Mouse (Mus musculus): ENCODE measurements around the gene Zkscan17. TPM values are rescaled to one million over a fixed set of nuclear protein-coding genes. Genes with fewer than 3 reads are reported as not detected.

The Zkscan17 gene
- polyA plus RNA-seq, 1 experiment from 2014 or later: 18.2 TPM

- no peak for ATAC-seq
- Histone ChIP-seq H3K4me3 (replicated peaks) (no peak overlapping the region), H3K4me1 (replicated peaks) (no peaks in the 10 kb centered on the region), H3K36me3 (peaks cover 35% of the 10 kb centered on the region), H3K9ac (replicated peaks) (no peak overlapping the region), H3K27ac (no peak overlapping the region), H3K4me2 (replicated peaks) (no peak overlapping the region), H3K27me3 (no peaks in the 10 kb centered on the region), H3K9me3 (no peaks in the 10 kb centered on the region)
- WGBS: 6% methylated on average over 2 of the region's 2 CpGs
These were observed 43.3 kb downstream of the Zkscan17 start for GRCm38 (mm10) chr11:59483212-59483611.

DNA sequence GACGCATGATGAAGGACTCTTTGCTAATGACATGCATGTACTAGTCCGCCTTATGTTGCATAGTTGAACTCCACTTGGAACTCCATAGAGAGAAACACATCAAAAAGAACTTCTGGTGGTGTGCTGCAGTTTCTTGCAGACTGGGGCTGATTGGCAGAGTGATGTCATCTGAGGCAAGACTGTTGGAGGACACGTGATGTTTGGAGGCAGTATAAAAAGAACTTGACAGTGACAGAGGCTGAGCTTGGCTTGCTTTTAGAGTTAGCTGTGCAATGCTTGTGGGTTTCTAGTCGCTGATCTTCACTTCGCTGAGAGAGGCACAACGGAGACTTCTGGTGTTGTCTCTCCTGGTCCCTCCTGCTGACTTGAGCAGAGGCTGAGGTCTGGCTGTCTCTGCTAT, 49.3 kb downstream of the Zkscan17 start:
- H3K9me3 ChIP-seq: no peaks in the 10 kb centered on the region
- no peak overlapping the region for H3K4me3 ChIP-seq (replicated peaks)
- no peaks in the 10 kb centered on the region for H3K4me1 ChIP-seq (replicated peaks)
- ATAC-seq: no peak
- no peaks in the 10 kb centered on the region for H3K36me3 ChIP-seq
- H3K4me2 ChIP-seq (replicated peaks): no peak overlapping the region
- 71% methylated on average over 6 of the region's 6 CpGs for WGBS
- no peak overlapping the region for H3K9ac ChIP-seq (replicated peaks)
- H3K27me3 ChIP-seq: peaks cover 10% of the 10 kb centered on the region; the same call in 1 of the 2 replicates
- H3K27ac ChIP-seq: no peak overlapping the region

DNA sequence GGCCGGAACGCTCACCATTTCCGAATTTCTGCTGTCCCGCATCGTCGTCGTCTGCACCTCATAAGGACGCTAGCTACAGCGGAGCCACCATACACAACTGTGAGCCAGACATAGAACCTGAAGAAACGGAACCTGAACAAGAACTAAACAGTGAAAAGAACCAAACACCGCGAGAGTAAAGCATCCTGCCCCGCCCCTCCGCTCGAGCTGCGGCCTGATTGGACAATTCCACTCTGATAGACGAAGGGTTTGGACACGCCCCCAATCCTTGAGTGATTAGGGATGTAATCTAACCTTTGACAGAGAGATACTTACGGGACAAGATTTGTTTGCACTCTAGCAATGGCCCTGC, 54.2 kb downstream of the Zkscan17 start, which contains the start of gene Zfp867:
Gene Zfp867, minus strand, starts transcription at position 149 of the 352 bp plus-strand sequence.
- H3K4me3 ChIP-seq (replicated peaks): peak within 1 kb of the TSS; percentile 93
- H3K27ac ChIP-seq: peak within 1 kb of the TSS; percentile 82
- peak within 1 kb of the TSS; percentile 96 for H3K9ac ChIP-seq (replicated peaks)
- WGBS: under 1% methylated on average over 19 of the region's 19 CpGs
- peaks cover 9% of the 10 kb centered on the region for H3K4me1 ChIP-seq (replicated peaks)
- peak; percentile 96 for ATAC-seq
- no peaks in the 10 kb centered on the region for H3K36me3 ChIP-seq
- no peaks in the 10 kb centered on the region for H3K9me3 ChIP-seq
- H3K27me3 ChIP-seq: peaks cover 10% of the 10 kb centered on the region; the same call in 1 of the 2 replicates
- peak within 1 kb of the TSS; percentile 87 for H3K4me2 ChIP-seq (replicated peaks)

DNA sequence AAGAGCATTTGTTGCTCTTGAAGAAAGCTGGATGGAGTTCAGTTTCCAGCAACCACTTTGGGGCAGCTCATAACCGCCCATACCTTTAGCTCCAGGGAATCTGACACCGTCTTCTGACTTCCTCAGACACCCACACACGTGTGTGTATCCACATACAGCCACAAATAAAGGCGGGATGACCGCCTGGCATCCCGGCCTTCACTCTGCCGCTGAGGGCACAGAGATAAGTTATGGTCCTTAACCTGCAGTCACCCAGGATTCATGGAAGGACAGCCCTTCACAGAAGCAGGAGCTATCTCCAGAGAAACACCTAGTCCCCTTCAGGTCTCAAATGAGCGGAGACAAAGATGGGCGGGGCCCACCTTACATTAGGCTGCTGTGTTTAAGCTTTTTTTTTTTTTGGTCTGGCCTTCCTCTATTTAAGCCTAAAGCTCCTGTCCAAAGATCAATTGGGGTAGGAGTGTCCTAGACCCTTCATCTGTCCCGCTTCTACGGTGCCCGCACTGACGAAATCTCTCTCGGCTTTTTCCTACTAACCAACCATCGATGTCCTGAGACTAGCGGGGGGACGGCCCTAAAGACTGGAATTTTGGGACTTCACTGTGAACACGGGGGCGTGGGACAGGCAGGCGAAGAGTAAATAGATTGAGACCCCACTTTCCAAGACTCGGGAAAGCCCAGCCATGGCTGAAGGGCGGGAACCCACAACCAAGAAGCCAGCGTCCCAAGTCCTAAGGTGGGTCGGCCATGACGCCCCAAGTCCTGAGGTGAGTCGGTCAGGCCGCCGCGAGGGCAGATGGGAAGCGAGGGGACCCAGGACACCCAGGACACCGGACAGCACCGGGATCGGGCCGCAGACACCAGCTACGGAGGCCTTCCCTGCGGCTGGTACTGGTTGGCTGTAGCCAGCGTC, 54.9 kb downstream of the Zkscan17 start:
- H3K27ac ChIP-seq: peak overlapping the region; percentile 82
- 8% methylated on average over 37 of the region's 37 CpGs for WGBS
- no peaks in the 10 kb centered on the region for H3K9me3 ChIP-seq
- peak; percentile 85; the same call in 1 of the 2 replicates for ATAC-seq
- H3K4me1 ChIP-seq (replicated peaks): peaks cover 9% of the 10 kb centered on the region
- H3K36me3 ChIP-seq: peaks cover 2% of the 10 kb centered on the region; the same call in 1 of the 2 replicates
- H3K4me3 ChIP-seq (replicated peaks): peak overlapping the region; percentile 93
- H3K4me2 ChIP-seq (replicated peaks): peak overlapping the region; percentile 87
- H3K9ac ChIP-seq (replicated peaks): peak overlapping the region; percentile 96
- peaks cover 10% of the 10 kb centered on the region; the same call in 1 of the 2 replicates for H3K27me3 ChIP-seq

GRCm38 (mm10) chr11:59460459-59460858, 66.1 kb downstream of the Zkscan17 start:
- Histone ChIP-seq H3K27me3 (no peaks in the 10 kb centered on the region), H3K9ac (replicated peaks) (no peak overlapping the region), H3K27ac (no peak overlapping the region), H3K36me3 (peaks cover 77% of the 10 kb centered on the region), H3K4me2 (replicated peaks) (no peak overlapping the region), H3K4me3 (replicated peaks) (no peak overlapping the region), H3K9me3 (peaks cover 20% of the 10 kb centered on the region), H3K4me1 (replicated peaks) (no peaks in the 10 kb centered on the region)
- 92% methylated on average over 2 of the region's 2 CpGs for WGBS
- no peak for ATAC-seq

DNA sequence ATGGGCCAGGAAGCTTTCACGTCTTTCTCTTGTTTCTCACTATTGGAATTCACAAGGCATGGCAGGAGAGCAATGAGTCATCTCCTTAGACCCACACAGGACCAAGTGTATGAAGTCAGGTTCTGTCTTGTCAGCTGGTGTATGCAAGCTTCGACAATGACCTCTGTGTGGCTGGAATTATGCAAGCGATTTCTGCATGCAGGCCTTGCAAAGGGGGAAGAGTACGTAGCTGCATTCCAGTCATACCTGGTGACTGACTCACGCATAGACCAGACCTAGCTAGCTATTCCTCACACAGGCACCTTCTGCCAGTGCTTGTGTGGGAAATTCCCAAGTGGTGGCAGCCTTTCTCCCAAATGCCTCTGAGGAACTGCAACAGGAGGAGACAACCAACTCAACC, 67.6 kb downstream of the Zkscan17 start:
- ATAC-seq: no peak
- 67% methylated on average over 5 of the region's 5 CpGs for WGBS
- peaks cover 79% of the 10 kb centered on the region for H3K36me3 ChIP-seq

DNA sequence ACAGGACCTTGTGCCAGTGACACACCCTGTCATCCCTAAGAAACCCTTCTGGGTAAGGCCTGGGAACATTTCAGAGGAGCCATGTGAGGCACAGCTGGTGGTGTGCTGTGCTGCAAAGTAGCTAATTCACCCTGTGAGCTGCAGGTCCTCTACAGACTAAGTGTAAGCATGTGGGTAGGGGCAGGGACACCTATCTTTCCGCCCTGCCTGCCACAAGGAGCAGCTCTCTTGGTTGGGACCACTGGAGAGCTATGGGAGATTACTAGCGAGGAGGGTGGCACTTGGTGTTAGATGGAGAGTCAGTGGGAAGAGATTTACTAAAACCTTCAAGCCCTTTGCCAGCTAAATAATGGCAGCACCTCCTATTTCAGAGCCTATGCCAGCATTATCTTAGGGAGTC, 69.7 kb downstream of the Zkscan17 start:
- Histone ChIP-seq H3K27me3 (no peaks in the 10 kb centered on the region), H3K9ac (replicated peaks) (no peak overlapping the region), H3K36me3 (peaks cover 66% of the 10 kb centered on the region), H3K4me1 (replicated peaks) (no peaks in the 10 kb centered on the region), H3K27ac (no peak overlapping the region), H3K9me3 (no peaks in the 10 kb centered on the region), H3K4me3 (replicated peaks) (no peak overlapping the region), H3K4me2 (replicated peaks) (no peak overlapping the region)
- 85% methylated on average over 2 of the region's 2 CpGs for WGBS
- ATAC-seq: no peak

More for the DNA sequence above, 67.6 kb downstream of the Zkscan17 start:
- H3K4me1 ChIP-seq (replicated peaks): no peaks in the 10 kb centered on the region
- no peak overlapping the region for H3K4me2 ChIP-seq (replicated peaks)
- no peak overlapping the region for H3K4me3 ChIP-seq (replicated peaks)
- H3K27ac ChIP-seq: 0 out of 2 replicates have a peak overlapping the region, but pooled peaks have one; percentile 5
- no peak overlapping the region for H3K9ac ChIP-seq (replicated peaks)
- no peaks in the 10 kb centered on the region for H3K27me3 ChIP-seq
- H3K9me3 ChIP-seq: peaks cover 14% of the 10 kb centered on the region

GRCm38 (mm10) chr11:59456346-59456745, 70.2 kb downstream of the Zkscan17 start:
- Histone ChIP-seq H3K9me3 (no peaks in the 10 kb centered on the region), H3K36me3 (peaks cover 62% of the 10 kb centered on the region), H3K27me3 (no peaks in the 10 kb centered on the region), H3K4me2 (replicated peaks) (no peak overlapping the region), H3K4me1 (replicated peaks) (peaks cover 3% of the 10 kb centered on the region), H3K4me3 (replicated peaks) (no peak overlapping the region), H3K27ac (no peak overlapping the region), H3K9ac (replicated peaks) (no peak overlapping the region)
- no peak for ATAC-seq
- WGBS: 96% methylated on average over 2 of the region's 2 CpGs

DNA sequence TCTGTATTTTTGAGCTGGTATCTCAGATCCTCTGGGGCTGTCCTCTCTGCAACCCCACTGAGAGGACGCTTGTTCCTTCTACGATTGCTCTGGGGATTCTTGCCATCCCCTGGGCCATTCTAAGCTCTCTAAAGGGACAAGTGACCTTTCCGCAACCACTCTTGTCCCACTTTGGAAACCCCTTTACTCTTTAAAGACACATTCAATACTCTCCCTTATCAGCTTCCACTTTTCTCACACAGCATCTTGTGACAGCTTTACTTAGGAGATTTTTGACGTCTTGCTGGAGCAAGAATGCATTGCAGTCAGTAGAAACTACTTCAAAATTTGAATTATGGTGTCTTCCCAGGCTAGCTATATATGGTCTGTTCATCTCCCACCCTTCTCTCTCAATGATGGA, 75.5 kb downstream of the Zkscan17 start, which contains the start of gene Snap47:
Gene Snap47, minus strand, starts transcription at position 101 of the 400 bp plus-strand sequence.
- peak within 1 kb of the TSS; percentile 88 for H3K27ac ChIP-seq
- peaks cover 32% of the 10 kb centered on the region for H3K36me3 ChIP-seq
- ATAC-seq: no peak
- peaks cover 29% of the 10 kb centered on the region for H3K4me1 ChIP-seq (replicated peaks)
- H3K27me3 ChIP-seq: no peaks in the 10 kb centered on the region
- H3K9ac ChIP-seq (replicated peaks): peak within 1 kb of the TSS; percentile 79
- peak within 1 kb of the TSS; percentile 84 for H3K4me3 ChIP-seq (replicated peaks)
- no peaks in the 10 kb centered on the region for H3K9me3 ChIP-seq
- 86% methylated on average over 4 of the region's 4 CpGs for WGBS
- peak within 1 kb of the TSS; percentile 97 for H3K4me2 ChIP-seq (replicated peaks)

DNA sequence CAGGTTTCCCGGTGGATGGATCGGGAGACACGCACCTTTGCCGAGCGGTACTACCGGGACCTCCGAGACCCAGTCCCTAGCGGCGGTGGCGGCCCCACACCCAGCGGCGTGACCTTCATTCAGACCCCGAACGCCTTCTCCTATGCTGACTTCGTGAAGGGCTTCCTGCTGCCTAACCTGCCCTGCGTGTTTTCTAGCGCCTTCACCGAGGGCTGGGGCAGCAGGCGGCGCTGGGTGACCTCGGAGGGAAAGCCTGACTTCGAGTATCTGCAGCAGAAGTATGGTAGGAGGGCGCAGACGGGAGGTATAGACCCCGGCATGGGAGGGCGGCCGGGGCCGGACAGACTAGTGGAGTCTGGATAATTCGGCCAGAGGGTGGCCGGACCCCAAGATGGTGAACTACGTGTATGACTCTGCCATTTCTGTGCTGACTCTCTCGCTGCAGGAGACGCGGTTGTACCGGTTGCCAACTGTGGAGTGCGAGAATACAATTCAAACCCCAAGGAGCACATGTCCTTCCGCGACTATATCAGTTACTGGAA, 76.2 kb downstream of the Zkscan17 start:
- H3K4me3 ChIP-seq (replicated peaks): peak overlapping the region; percentile 84
- peak overlapping the region; percentile 79 for H3K9ac ChIP-seq (replicated peaks)
- H3K27ac ChIP-seq: peak overlapping the region; percentile 88
- H3K36me3 ChIP-seq: peaks cover 25% of the 10 kb centered on the region
- under 1% methylated on average over 38 of the region's 38 CpGs for WGBS
- peak overlapping the region; percentile 97 for H3K4me2 ChIP-seq (replicated peaks)
- peak; percentile 85 for ATAC-seq
- H3K9me3 ChIP-seq: no peaks in the 10 kb centered on the region
- H3K27me3 ChIP-seq: no peaks in the 10 kb centered on the region
- peaks cover 29% of the 10 kb centered on the region for H3K4me1 ChIP-seq (replicated peaks)

DNA sequence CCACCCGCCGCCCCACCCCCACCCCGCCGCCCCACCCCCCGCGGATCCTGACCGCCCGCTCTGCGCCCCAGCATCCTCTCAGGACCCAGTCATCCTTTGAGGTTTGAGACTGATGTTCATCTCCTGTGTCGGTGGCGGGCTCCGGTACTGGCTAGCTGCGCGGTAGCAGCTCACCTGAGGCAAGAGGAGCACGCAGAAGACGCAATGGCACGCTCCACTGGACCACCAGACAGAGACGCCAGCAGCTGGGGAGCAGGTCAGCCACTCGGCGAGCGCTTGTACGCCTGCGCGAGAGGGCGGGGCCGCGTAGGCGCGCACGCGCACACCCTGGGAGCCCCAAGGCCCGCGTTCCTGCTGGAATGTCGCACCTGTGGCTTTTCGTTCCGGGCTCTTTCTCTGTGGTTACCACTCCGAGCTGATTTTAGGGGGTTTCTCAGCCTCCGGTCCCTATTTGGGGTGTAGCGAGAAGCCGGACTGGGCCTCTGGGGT, 76.8 kb downstream of the Zkscan17 start, which contains the start of gene Jmjd4:
Gene Jmjd4, plus strand, starts transcription at position 305 of the 489 bp plus-strand sequence.
- peak within 1 kb of the TSS; percentile 84 for H3K4me3 ChIP-seq (replicated peaks)
- H3K36me3 ChIP-seq: peaks cover 19% of the 10 kb centered on the region
- peaks cover 29% of the 10 kb centered on the region for H3K4me1 ChIP-seq (replicated peaks)
- peak within 1 kb of the TSS; percentile 88 for H3K27ac ChIP-seq
- peak within 1 kb of the TSS; percentile 97 for H3K4me2 ChIP-seq (replicated peaks)
- H3K9me3 ChIP-seq: no peaks in the 10 kb centered on the region
- H3K9ac ChIP-seq (replicated peaks): peak within 1 kb of the TSS; percentile 79
- under 1% methylated on average over 34 of the region's 40 CpGs for WGBS
- no peaks in the 10 kb centered on the region for H3K27me3 ChIP-seq
- ATAC-seq: peak; percentile 97

DNA sequence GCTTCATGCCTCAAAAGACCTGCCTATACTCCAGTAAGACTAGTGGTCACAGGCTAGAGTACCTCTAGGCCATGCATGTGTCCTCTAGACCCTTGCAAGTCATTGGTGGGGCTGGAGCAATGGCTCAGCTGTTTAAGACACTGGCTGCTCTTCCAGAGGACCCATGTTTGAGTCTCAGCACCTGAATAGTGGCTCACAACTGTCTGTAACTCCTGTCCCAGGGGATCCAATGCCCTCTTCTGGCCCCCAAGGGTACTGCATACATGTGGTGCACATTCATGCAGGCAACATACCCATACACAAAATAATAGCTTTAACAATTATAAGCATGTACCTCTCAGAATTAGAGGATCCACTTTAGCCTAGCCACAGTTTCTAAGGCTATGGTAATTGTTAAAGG, 83.4 kb downstream of the Zkscan17 start:
- H3K27ac ChIP-seq: no peak overlapping the region
- no peak overlapping the region for H3K9ac ChIP-seq (replicated peaks)
- no peak overlapping the region for H3K4me3 ChIP-seq (replicated peaks)
- no peaks in the 10 kb centered on the region for H3K27me3 ChIP-seq
- no peak for ATAC-seq
- peaks cover 4% of the 10 kb centered on the region for H3K4me1 ChIP-seq (replicated peaks)
- no peaks in the 10 kb centered on the region for H3K9me3 ChIP-seq
- H3K4me2 ChIP-seq (replicated peaks): no peak overlapping the region
- H3K36me3 ChIP-seq: peaks cover 23% of the 10 kb centered on the region

All from midbrain, embryonic 13.5 days (tissue).